Mouse (Mus musculus): ENCODE data around the gene Aurkb. TPM values are rescaled to one million over a fixed set of nuclear protein-coding genes. Genes with fewer than 3 reads are reported as not detected.
"Not testable (repeated sequence)": the region's sequence is repeated elsewhere in the genome, so short reads cannot be mapped to it uniquely, and the experiment has no call there.

The Aurkb gene
- 1 to 10 TPM; 1.0 to 1.1 TPM for total RNA-seq (2021)

DNA sequence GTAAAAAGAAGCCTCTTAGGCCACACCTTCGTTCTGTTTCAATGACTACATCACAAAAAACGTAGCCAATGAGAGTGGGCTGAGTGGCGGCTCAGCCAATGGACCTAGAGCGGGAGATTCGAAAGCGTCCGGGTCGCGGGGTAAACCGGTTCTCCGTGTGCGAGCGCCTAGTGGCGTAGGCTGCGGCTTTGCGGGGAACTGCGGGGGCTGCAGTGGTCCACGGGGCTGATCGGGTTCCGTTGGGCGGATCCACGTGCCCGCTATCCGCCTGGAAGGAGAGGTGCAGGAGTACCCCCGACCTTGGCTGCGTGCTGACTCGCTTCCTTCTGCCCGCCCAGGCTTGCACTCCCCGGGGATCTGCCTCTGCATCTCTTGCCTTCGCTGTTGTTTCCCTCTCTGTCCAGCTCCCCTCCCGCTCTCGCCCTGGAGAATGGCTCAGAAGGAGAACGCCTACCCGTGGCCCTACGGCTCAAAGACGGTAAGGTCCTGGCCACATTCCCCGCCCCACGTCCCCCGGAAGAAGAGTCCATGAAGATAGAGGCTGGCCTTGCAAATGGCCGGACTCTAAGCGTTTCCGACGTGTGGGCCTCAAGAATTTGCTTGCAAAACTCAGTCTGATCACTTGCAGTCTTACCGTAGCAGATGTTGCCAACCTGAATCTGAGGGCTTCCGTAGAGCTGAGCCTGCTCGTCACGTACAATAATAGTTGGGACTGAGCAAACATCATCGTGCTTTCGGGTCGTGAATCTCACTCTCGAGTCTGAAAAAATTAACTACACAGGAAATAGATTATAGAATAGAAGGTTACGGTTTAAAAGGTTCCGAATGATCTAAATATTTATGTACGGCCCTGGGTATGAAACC, at the start of gene Aurkb:
TSS of gene Aurkb (plus strand) at position 117 of the 864 bp plus-strand sequence.
- peak; percentile 62 to 65 for DNase-seq

DNA sequence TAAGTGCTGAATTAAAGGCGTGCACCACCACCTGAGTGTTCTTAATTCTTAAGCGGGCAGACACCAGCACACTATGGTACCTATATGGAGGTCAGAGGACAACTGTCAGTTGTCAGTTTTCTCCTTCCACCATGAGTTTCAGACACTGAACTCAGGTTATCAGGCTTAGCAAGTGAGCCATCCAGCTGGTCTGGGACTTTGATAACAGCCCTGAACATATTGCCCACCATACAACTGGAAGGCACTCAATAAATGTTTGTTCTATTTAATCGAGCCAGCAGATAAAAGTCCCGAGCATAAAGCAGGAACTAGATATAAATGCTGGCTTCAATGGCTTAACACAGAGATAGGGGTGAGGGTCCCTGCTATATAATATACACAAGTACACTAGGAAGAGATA, 48.4 kb upstream of the Aurkb start:
- DNase-seq, result no peak

DNA sequence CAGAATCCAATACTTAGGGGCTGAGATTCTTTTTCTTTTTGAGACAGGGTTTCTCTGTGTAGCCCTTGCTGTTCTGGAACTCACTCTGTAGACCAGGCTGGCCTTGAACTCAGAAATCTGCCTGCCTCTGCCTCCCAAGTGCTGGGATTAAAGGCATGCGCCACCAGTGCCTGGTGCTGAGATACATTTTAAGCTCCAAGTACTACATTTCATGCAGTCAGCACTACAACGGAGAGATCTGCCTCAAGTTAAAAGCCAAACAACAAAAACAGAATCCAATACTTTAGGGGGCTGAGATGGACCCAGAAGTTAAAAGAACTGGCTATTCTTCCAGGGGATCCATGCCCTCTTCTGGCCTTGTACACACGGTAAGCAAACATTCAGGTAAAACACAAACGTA, 42.7 kb upstream of the Aurkb start:
- DNase-seq, result not testable (repeated sequence)

DNA sequence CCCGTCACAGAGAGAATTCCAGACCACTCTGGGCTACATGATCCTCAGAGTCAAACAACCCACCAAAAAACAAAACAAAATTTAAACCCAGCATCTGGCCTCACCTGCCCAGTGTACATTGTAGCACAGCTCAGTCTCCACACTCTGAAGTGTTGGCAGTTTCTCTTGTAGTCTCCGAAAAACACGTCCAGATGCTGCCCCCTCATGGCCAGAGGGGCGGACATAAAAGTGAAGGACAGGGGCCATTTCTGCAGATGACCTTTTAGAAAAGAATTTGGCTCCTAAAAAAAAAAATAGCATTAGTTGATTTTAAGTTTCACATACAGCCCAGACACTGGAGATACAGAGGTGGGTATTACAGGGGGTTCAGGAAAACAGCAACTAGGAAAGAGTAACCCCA, 41.9 kb upstream of the Aurkb start:
- DNase-seq, result no peak

DNA sequence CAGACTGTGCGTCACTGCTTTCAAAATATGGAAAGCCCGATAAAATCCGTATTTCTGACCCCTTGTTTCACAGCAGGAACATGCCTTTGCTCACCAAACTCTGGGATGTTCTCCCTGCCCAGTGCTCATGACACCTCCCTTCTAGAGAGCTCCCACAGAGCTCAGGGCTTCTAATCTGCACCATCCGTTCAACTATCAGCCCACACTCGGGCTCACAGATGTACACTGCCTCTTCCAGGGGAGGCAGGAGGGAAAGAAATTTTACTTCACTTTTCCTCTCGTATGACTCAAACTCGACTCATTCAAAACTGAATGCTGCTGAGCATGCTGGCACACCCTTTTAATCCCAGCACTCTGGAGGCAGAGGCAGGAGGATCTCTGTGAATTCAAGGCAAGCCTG, 40.3 kb upstream of the Aurkb start:
- DNase-seq, result no peak

DNA sequence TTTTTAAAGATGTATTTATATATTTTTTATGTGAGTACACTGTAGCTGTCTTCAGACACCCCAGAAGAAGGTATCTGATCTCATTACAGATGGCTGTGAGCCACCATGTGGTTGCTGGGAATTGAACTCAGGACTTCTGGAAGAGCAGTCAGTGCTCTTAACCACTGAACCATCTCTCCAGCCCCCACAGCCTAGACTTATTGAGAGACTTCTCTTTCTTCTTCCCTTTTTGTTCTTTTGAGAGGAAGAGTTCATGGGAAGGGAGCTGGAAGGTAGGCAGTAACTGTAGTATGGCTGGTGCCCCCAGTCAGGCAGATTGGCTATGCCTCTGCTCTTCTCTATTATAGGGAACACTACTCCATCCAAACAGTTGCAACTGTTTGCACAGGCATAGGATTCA, 38.9 kb upstream of the Aurkb start:
- not testable (repeated sequence) for DNase-seq

DNA sequence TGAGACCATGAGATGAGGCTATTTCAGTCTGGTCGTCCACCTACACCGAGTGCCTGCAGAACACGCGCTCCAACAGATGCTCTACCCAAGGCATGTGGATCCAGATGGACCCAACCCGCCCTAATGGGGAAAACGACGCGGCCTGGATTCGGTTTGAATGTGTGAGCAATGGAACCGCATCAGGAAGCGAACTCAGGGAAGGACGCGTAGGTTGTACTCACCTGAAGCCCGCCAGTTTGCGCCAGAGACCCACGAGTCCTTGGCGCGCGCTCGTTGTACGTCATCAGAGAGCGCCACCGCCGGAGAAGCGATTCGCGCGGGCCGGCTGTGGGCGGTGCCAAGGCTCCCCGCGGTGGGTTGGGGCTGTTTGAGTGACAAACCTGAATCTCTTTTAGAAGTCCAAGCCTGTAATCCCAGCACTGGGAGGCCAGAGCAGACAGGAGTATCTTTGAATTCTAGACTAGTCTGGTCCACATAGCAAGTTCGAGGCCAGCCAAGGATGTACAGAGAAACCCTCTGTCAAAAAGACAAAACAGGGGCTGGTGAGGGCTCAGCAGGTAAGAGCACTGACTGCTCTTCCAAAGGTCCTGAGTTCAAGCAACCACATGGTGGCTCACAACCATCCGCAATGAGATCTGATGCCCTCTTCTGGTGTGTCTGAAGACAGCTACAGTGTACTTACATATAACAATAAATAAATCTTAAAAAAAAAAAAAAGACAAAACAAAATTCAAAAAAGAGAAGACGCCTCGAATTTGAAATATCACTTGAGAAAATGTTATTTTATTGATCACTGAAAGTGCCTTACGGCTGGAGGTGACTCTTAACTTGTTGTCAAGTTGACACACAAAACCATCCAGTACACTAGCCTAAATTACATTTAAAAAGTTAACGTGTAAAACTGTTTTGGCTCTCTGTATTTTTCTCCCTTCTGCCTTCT, 37.0 kb upstream of the Aurkb start, which contains the start of gene Pfas:
TSS of gene Pfas (minus strand) at position 279 of the 940 bp plus-strand sequence.
- peak; percentile 89 for DNase-seq

DNA sequence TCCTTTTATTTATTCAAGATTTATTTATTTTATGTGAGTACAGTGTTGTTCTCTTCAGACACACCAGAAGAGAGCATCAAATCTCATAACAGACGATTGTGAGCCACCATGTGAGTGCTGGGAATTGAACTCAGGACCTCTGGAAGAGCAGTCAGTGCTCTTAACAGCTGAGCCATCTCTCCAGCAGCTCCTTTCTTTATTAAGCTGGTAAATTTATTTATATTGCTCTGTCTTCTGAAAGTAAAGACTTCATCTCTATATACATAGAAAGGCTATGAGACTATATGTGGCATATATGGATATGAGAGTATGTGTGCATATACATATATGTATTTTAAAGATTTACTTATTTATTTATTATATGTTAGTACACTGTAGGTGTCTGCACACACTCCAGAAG, 35.9 kb upstream of the Aurkb start:
- DNase-seq, result no peak

DNA sequence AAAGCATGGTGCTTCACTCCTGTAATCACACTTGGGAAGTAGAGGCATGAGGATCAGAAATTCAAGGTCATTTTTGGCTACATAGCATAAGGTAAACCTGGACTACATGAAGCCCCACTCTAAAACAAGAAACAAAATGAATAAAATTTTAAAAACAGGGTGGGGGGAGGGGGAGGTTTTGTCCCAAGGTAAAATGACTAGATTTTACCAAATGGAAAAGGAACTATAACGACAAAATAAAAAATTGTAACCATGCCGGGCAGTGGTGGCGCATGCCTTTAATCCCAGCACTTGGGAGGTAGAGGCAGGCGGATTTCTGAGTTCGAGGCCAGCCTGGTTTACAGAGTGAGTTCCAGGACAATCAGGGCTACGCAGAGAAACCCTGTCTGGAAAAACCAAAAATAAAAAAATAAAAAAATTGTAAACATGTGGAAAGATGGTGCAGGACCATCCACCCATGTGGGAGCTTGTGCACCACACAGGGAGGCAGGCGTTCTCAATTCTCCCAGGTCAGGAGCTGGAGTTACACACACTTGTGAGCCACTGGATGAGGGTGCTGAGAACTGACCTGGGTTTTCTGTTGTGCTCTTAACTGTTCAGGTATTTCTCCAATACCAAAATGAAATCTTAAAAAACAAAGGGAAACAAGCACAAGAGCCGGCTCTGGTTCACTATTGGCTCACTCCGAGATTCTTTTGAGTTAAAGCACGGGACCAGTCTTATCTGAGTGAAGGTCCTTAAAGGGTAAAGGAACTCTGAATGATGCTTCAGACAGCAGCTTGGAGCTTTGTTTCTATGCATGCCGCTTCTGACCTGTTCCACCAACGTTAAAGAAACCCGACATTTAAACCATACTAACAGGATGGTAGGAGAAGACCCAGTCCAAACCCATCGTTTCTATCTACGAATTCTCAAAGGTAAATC, 34.8 kb upstream of the Aurkb start:
- DNase-seq, result no peak

DNA sequence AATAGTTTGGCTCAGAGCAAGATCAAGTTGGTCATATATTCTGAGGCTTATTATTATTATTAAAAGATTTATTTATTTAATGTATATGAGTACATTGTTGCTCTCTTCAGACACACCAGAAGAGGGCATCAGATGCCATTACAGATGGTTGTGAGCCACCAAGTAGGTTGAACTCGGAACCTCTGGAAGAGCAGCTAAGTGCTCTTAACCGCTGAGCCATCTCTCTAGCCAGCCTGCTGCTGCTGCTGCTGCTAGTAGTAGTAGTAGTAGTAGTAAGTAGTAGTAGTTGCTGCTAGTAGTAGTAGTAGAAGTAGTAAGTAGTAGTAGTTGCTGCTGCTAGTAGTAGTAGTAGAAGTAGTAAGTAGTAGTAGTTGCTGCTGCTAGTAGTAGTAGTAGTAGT, 34.0 kb upstream of the Aurkb start:
- not testable (repeated sequence) for DNase-seq

DNA sequence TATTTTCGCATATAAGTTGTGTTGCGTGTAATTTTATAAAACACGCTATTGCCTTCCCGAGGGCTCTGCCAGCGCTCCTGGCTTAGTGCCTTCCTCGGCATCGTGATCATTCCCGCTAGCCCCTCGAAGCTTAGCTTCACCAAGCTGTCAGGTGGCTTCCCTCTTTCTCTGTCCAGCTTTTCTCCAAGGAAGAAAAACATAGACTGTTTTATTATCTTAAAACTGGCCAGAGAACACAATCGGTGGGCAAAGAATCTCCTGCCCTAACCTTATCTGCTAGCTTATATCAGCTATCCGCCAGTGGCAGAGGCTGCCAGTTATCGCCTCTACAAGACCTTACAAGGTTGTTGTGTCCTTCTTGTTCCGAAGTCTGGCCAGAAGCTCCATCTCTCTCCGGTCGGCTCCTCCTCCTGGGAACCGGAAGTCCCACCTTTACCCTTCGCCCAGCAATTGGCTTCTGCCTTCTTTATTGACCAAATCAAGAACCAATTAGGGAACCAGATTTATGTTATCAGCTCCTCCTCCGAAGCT, 33.3 kb upstream of the Aurkb start:
- DNase-seq, result peak; percentile 86

DNA sequence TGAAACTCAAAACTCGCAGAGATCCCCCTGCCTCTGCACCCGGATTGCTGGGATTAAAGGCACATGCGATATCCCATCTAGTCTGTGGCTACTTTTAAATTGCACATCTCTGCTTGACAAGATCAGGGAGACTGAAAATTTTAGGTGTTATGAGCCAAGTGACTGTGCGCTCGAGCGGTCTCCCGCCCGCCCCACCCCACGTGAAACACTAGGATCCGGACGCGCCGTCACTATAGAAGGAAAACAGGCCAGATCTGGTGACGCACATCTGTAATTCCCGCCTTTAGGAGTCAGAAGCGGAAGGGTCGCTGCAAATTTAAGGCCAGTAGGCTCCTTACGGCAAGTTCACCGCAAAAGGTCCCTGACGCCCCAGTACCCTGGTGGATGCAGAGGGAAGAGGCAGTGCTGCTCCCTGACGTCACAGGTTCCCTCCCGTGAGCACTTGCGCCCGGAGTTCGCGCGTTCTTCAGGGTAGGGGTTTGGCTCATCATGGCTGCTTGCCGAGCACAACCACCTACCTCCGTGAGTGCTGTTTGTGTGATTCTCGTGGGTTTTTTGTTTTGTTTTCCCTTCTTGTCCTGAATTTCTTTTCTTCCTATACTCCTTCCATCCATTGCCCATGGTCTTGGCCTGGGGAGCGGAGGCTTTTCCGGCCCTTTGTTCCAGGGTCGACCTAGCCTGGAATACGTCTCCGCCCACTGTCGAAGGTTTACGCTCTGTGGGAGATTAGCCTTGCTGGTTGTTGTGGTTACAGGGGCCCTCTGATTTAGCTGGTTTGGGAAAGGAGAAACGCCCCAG, 29.6 kb upstream of the Aurkb start, which contains the start of gene Ctc1:
TSS of gene Ctc1 (plus strand) at position 268 of the 798 bp plus-strand sequence.
- DNase-seq, result peak; percentile 90 to 91

DNA sequence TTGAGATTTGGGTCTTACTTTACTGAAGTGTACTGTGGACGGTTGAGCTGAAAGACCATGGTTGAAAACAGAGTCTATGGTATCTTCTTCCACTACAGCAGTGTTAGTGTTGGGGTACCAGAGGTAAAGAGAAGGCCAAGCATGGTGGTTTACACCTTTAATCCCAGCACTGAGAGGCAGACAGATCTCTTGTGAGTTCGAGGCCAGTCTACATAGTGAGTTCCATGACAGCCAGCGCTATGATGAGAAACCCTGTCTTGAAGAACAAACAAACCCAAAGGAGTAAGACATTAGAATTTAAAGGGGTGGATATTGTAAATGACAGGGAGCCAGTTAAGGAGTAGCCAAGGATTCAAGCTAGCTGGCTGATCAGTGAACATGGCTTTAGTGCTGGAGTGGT, 28.7 kb upstream of the Aurkb start:
- DNase-seq, result no peak

DNA sequence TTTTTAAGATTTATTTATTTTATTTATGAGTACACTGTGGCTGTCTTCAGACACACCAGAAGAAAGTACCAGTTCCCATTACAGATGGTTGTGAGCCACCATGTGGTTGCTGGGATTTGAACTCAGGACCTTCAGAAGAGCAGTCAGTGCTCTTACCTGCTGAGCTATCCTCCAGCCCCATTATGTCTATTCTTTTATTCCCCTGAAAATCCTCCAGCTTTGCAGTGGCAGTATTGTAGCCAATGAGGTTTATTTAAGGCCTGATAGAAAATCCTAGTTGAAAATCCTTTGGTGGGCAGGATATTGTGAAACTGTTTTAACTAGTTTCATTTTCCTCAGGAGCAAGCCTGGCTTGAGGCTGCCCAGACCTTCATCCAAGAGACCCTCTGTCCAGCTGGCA, 24.8 kb upstream of the Aurkb start:
- DNase-seq, result no peak

DNA sequence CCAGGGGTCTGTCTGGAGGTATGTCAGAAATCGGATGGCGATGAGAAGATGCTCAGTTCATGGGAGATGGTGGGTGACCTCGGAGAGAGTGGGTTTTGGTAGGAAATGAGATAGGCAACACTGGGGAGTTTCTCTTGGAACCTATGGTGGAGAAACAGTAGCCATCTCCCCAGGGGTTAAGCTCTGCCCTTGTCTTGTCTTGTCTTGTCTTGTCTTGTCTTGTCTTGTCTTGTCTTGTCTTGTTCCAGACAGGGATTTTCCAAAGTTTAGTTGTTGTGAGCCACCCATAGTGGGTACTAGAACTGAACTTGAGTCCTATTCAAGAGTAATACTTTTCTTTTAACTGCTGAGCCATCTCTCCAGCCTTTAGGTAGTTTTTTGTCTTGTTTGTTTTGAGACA, 18.9 kb upstream of the Aurkb start:
- no peak for DNase-seq

DNA sequence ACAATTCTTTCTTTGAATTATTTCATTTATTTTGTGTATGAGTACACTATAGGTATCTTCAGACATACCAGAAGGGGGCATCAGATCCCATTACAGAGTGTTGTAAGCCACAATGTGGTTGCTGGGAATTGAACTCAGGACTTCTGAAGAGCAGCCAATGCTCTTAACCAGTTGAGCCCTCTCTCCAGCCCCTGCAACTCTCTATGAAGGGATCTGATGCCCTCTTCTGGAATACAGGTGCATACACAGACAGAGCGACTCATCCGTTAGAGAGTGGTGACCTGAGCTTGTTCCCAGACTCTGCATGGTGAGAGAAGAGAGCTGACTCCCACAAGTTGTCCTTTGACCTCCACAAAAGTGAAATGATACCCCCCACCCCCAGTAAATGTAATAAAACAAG, 16.6 kb upstream of the Aurkb start:
- DNase-seq, result no peak

DNA sequence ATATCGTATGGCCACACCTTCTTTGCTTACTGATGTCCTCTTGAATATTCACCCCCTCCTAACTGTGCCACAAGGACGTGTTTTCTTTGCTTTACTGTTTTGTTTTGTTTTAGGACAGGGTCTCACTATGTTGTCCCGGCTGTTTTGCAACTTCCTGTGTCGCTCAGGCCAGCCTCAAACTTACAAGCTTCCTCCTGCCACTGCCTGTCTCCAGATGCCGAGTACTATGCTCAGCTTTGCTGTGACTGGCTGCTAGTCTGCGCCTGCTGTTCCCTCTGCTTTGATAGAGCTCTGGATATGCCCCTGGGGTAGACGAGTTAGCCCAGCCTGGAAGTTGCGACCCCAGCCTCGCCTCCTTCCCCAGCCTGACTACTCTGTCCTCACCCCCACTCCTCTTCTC, 11.9 kb upstream of the Aurkb start:
- no peak for DNase-seq

DNA sequence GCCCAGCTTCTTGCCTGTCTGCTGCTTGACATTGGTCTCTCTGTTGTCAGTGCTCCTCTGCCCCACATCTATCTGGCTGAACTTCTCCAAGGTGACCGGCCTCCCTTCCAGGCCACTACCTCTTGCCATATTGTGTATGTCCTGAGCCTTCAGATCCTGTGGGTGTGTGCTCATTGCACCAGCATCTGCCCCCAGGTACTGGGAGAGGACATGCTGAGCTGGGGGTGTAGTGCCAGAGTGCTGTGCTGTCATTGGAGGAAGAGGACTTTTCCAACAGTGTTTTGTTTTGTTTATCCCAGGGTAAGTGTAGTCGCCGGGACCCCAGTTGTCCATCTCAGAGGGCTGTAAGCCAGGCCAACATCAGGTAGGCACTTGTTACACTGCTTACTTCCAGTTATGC, 10.9 kb upstream of the Aurkb start:
- no peak for DNase-seq

DNA sequence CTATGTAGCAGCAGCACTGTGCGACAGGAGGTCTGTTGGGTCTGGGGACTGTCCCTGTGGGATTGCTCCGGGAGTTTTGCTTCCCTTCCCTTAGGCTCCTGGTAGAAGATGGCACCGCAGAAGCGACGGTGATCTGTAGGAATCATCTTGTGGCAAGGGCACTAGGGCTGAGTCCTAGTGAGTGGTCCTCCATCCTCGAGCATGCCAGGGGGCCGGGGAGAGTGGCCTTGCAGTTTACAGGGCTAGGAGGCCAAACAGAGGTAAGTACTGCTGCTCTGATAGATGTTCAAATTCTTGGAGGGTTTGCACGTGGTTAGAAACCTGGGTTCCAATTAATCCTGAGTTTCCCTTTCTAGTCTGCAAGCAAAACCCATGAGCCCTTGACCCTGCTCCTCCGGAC, 10.0 kb upstream of the Aurkb start:
- DNase-seq, result no peak

DNA sequence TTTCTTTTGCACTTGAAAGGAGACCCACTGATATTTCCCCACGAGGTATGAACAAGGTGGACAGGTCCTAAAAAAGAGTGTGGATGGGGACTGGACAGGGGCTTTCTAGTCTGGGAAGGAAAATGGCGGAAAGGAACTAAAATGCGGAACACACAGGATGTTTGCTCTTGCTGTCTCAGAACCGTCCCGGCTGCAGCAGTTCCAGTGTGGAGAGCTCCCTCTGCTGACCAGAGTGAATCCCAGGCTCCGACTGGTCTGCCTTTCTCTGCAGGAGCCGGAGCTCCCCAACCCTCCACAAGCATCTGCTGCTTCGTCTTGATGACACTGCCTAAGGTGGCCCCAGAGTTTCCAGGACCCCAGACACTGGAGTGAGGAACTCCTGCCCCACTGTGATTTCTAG, 9.6 kb upstream of the Aurkb start:
- DNase-seq, result peak; percentile 82 to 88

Measured in layer of hippocampus, postnatal 36 days (tissue).